Mouse (Mus musculus): ENCODE data around the gene Cyp2c69.
"Not testable (repeated sequence)": the region's sequence is repeated elsewhere in the genome, so short reads cannot be mapped to it uniquely, and the experiment has no call there.

DNA sequence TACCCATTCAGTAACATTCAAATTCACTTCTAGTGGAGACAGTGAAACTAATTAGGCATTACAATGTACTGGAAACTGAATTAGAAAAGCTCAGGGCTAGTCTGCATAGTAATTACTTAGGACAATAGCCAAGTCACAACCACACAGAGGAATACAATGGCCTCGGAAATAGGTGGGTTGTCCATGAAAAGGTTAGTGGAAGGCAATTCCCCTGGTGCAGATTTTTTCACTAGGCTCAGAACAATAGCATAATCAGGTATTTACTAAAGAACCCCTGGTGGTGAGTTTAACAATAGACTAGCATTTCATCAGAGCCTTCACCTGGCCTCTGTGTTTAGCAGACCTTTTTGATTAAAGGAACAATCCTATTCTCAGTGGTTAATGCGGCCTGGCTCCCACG is 3.5 kb upstream of the Cyp2c69 start:
- not testable (repeated sequence) for TF ChIP-seq CTCF (IDR thresholded peaks at IDR 0.05; ENCODE audit: low read depth); EP300 (optimal IDR thresholded peaks at IDR 0.05)
